ENCODE assay signal across 8 mouse cellular contexts in genomic region chr10:42678755-42679364, GRCm38 (mm10).
DNase-seq lines count a peak whose midpoint lies in the region; ATAC-seq and TF ChIP-seq lines count a peak whose summit lies in the region.

No protein-coding gene starts in this region.

- no peaks in the 10 kb centered on the region for H3K9me3 ChIP-seq in ES-Bruce4 (replicated peaks; ENCODE audit: control insufficient read depth, insufficient read depth, low read length, poor library complexity, severe bottlenecking)
- H3K9me3 ChIP-seq in forebrain, embryonic 14.5 days (replicated peaks; ENCODE audit: control insufficient read depth, low read length) = no peaks in the 10 kb centered on the region

- peak overlapping the region; percentile 45 for H3K9ac ChIP-seq in ES-Bruce4 (ENCODE audit: low read depth, poor library complexity, severe bottlenecking)
- H3K9ac ChIP-seq in forebrain, embryonic 14.5 days (ENCODE audit: low read length) = peak overlapping the region; percentile 86

- H3K27ac ChIP-seq in ES-Bruce4 (ENCODE audit: insufficient read depth, low read length) = no peak overlapping the region
- peak overlapping the region; percentile 66 for H3K27ac ChIP-seq in forebrain, embryonic 14.5 days (ENCODE audit: low read depth, low read length)

- no peaks in the 10 kb centered on the region for H3K4me1 ChIP-seq in ES-Bruce4 (ENCODE audit: control insufficient read depth, insufficient read depth, low read length)
- peaks cover 9% of the 10 kb centered on the region for H3K4me1 ChIP-seq in forebrain, embryonic 14.5 days (ENCODE audit: control insufficient read depth, insufficient read depth, low read length)
- H3K4me1 ChIP-seq in lung, adult 2 months (ENCODE audit: control insufficient read depth, insufficient read depth, low read length) = peaks cover 6% of the 10 kb centered on the region; the same call in 1 of the 2 replicates

- H3K27me3 ChIP-seq in ES-Bruce4 (ENCODE audit: control insufficient read depth, insufficient read depth, low read length, poor library complexity, severe bottlenecking) = no peaks in the 10 kb centered on the region
- no peaks in the 10 kb centered on the region for H3K27me3 ChIP-seq in forebrain, embryonic 14.5 days (replicated peaks; ENCODE audit: control insufficient read depth, insufficient read depth, low read length)

- peak overlapping the region; percentile 86 for H3K4me3 ChIP-seq in ES-Bruce4 (ENCODE audit: low read depth, low read length)
- peak overlapping the region; percentile 98 for H3K4me3 ChIP-seq in forebrain, embryonic 14.5 days (ENCODE audit: low read depth, low read length)
- peak overlapping the region; percentile 67 for H3K4me3 ChIP-seq in lung, adult 2 months (replicated peaks; ENCODE audit: extremely low read depth, low read depth, low read length)

- intact Hi-C loops in heart, postnatal 25 days (cut with DNase I) = no loop called here

- H3K36me3 ChIP-seq in ES-Bruce4 (ENCODE audit: control insufficient read depth, insufficient read depth, low read length, poor library complexity, severe bottlenecking) = no peaks in the 10 kb centered on the region
- no peaks in the 10 kb centered on the region; the same call in none of the 2 replicates for H3K36me3 ChIP-seq in forebrain, embryonic 14.5 days (ENCODE audit: control insufficient read depth, insufficient read depth, low read length)

- no peak for TF ChIP-seq CTCF in ES-Bruce4 (IDR thresholded peaks at IDR 0.05; ENCODE audit: low read depth, low read length)
- TF ChIP-seq CTCF in lung, adult 2 months (IDR thresholded peaks at IDR 0.05; ENCODE audit: insufficient read depth, low read length) = no peak

- peak; percentile 93 for ATAC-seq in cerebellum, adult (ENCODE audit: insufficient number of reproducible peaks, low FRiP score, low TSS enrichment)
- peak; percentile 99 for ATAC-seq in forebrain, embryonic 14.5 days
- peak; percentile 85 for ATAC-seq in neutrophil, adult 5-6 weeks (ENCODE audit: extremely low read depth, insufficient number of reproducible peaks, low FRiP score, poor library complexity, severe bottlenecking)

- peak overlapping the region; percentile 71 for H3K4me2 ChIP-seq in forebrain, embryonic 14.5 days (ENCODE audit: low read length)

- peak; percentile 54; the same call in 1 of the 2 replicates for TF ChIP-seq EP300 in ES-Bruce4 (IDR thresholded peaks at IDR 0.05; ENCODE audit: insufficient read depth, low read depth, low read length)

- under 1% methylated on average over 56 of the region's 56 CpGs for WGBS in forebrain, embryonic 14.5 days
- WGBS in lung, adult 2 months = under 1% methylated on average over 56 of the region's 56 CpGs

- peak; percentile 91 for TF ChIP-seq POLR2A in ES-Bruce4 (IDR thresholded peaks at IDR 0.05; ENCODE audit: insufficient read depth, low read length)
- TF ChIP-seq POLR2A in lung, adult 2 months (IDR thresholded peaks at IDR 0.05; ENCODE audit: borderline replicate concordance, extremely low read depth, low read depth, low read length) = peak; percentile 79; the same call in 1 of the 2 replicates

- DNase-seq in forebrain, embryonic 14.5 days (ENCODE audit: low spot score) = peak; percentile 95
- DNase-seq in heart, postnatal 25 days (ENCODE audit: low spot score) = peak; percentile 82
- peak; percentile 86 to 94 for DNase-seq in layer of hippocampus, adult 18-20 months (ENCODE audit: low spot score in 2 of 2)
- peak; percentile 89 for DNase-seq in lung, adult 2 months
- peak; percentile 89 to 91 for DNase-seq in thymus, adult 18-20 months
